In the genomic region with DNA sequence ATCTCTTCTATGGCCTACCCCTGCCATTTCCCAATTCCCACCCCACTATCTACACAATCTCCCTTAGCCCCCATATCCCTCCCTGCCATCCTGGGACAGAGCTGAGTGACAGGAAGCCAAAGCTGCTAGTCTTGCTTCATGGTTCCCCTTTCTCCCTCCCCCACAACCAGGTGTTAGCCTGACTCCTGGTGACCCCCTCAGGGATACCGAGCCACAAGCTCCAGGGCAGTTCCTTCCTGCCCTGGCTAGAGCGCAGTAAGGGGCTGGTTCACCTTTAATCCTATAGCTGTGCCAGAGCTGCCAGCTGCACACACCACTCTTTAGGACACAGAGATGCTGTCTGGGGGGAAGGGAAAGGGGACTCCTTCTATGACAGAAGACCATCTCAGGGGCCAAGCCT, we compare ENCODE assay signal across 8 mouse cellular contexts. TPM values are rescaled to one million over a fixed set of nuclear protein-coding genes. Genes with fewer than 3 reads are reported as not detected.
DNase-seq lines count a peak whose midpoint lies in the region; ATAC-seq lines count a peak whose summit lies in the region.

No protein-coding gene starts in this region.

- no peak overlapping the region for H3K27ac ChIP-seq in liver, embryonic 11.5 days (ENCODE audit: low read depth, low read length)
- peak overlapping the region; percentile 91 for H3K27ac ChIP-seq in forebrain, embryonic 10.5 days
- H3K27ac ChIP-seq in intestine, embryonic 16.5 days (ENCODE audit: low read length): no peak overlapping the region
- H3K27ac ChIP-seq in neural tube, embryonic 15.5 days (replicated peaks): peak overlapping the region; percentile 83

- peaks cover 5% of the 10 kb centered on the region; the same call in 1 of the 2 replicates for H3K4me1 ChIP-seq in liver, embryonic 11.5 days (replicated peaks; ENCODE audit: control insufficient read depth, insufficient read depth, low read length)
- peaks cover 29% of the 10 kb centered on the region for H3K4me1 ChIP-seq in forebrain, embryonic 10.5 days
- H3K4me1 ChIP-seq in intestine, embryonic 16.5 days (ENCODE audit: control insufficient read depth, insufficient read depth, low read length): peaks cover 10% of the 10 kb centered on the region
- peaks cover 50% of the 10 kb centered on the region for H3K4me1 ChIP-seq in neural tube, embryonic 15.5 days

- no peak for DNase-seq in liver, embryonic 11.5 days (ENCODE audit: low spot score)
- no peak for DNase-seq in liver
- no peak for DNase-seq in forebrain, embryonic 10.5 days (ENCODE audit: extremely low spot score, low spot score)
- DNase-seq in thymus, postnatal 0 days (ENCODE audit: low spot score): no peak
- DNase-seq in thymus, postnatal 14 days: no peak
- no peak for DNase-seq in gastrocnemius, adult 18-20 months (ENCODE audit: low spot score)

- WGBS in liver, embryonic 11.5 days: 39% methylated on average over 2 of the region's 2 CpGs
- 65% methylated on average over 2 of the region's 2 CpGs for WGBS in forebrain, embryonic 10.5 days
- WGBS in intestine, embryonic 16.5 days: 69% methylated on average over 2 of the region's 2 CpGs
- 71% methylated on average over 2 of the region's 2 CpGs for WGBS in neural tube, embryonic 15.5 days

- no peaks in the 10 kb centered on the region for H3K27me3 ChIP-seq in liver, embryonic 11.5 days (replicated peaks; ENCODE audit: control insufficient read depth, insufficient read depth, low read length)
- no peaks in the 10 kb centered on the region for H3K27me3 ChIP-seq in forebrain, embryonic 10.5 days (ENCODE audit: poor library complexity, severe bottlenecking)
- H3K27me3 ChIP-seq in intestine, embryonic 16.5 days (replicated peaks; ENCODE audit: control insufficient read depth, insufficient read depth, low read length): no peaks in the 10 kb centered on the region
- no peaks in the 10 kb centered on the region for H3K27me3 ChIP-seq in neural tube, embryonic 15.5 days (replicated peaks)

- ATAC-seq in liver, embryonic 11.5 days (replicated peaks; ENCODE audit: low FRiP score): no peak
- ATAC-seq in intestine, embryonic 16.5 days: no peak
- ATAC-seq in neural tube, embryonic 15.5 days (ENCODE audit: low FRiP score): no peak

- H3K36me3 ChIP-seq in liver, embryonic 11.5 days (ENCODE audit: control insufficient read depth, insufficient read depth, low read length): no peaks in the 10 kb centered on the region
- no peaks in the 10 kb centered on the region for H3K36me3 ChIP-seq in forebrain, embryonic 10.5 days (replicated peaks)
- no peaks in the 10 kb centered on the region for H3K36me3 ChIP-seq in intestine, embryonic 16.5 days (ENCODE audit: control insufficient read depth, insufficient read depth, low read length)
- H3K36me3 ChIP-seq in neural tube, embryonic 15.5 days: no peaks in the 10 kb centered on the region

- no peak overlapping the region for H3K9ac ChIP-seq in liver, embryonic 11.5 days (ENCODE audit: low read depth, low read length)
- H3K9ac ChIP-seq in intestine, embryonic 16.5 days (ENCODE audit: low read depth, low read length): peak overlapping the region; percentile 54; the same call in 1 of the 2 replicates
- H3K9ac ChIP-seq in neural tube, embryonic 15.5 days (replicated peaks): peak overlapping the region; percentile 68

- no peaks in the 10 kb centered on the region for H3K9me3 ChIP-seq in liver, embryonic 11.5 days (ENCODE audit: control insufficient read depth, low read length)
- H3K9me3 ChIP-seq in forebrain, embryonic 10.5 days: no peaks in the 10 kb centered on the region
- no peaks in the 10 kb centered on the region for H3K9me3 ChIP-seq in intestine, embryonic 16.5 days (ENCODE audit: control insufficient read depth, low read length)
- no peaks in the 10 kb centered on the region for H3K9me3 ChIP-seq in neural tube, embryonic 15.5 days (replicated peaks)

- H3K4me2 ChIP-seq in liver, embryonic 11.5 days: peak overlapping the region; percentile 58
- peak overlapping the region; percentile 59; the same call in 1 of the 2 replicates for H3K4me2 ChIP-seq in intestine, embryonic 16.5 days (ENCODE audit: low read depth, low read length)
- H3K4me2 ChIP-seq in neural tube, embryonic 15.5 days: peak overlapping the region; percentile 73

- H3K4me3 ChIP-seq in liver, embryonic 11.5 days (ENCODE audit: low read depth, low read length): peak overlapping the region; percentile 31; the same call in 1 of the 2 replicates
- peak overlapping the region; percentile 64 for H3K4me3 ChIP-seq in forebrain, embryonic 10.5 days
- H3K4me3 ChIP-seq in intestine, embryonic 16.5 days (ENCODE audit: low read length): peak overlapping the region; percentile 48
- peak overlapping the region; percentile 57 for H3K4me3 ChIP-seq in neural tube, embryonic 15.5 days (replicated peaks)

RNA-seq across cellular contexts. Expression of gene Tvp23a, which starts 0.6 kb away (rescaled TPM):
- polyA plus RNA-seq in liver, embryonic 11.5 days (2014; fragmentation: Nextera tagmentation; extraction: Ambion mirVana): 4.6 and 4.9 TPM in 2 replicates
- polyA plus RNA-seq in forebrain, embryonic 10.5 days (2016; fragmentation: Nextera tagmentation; extraction: Ambion mirVana): 20.5 and 20.8 TPM in 2 replicates
- 6.5 and 6.8 TPM in 2 replicates for polyA plus RNA-seq in intestine, embryonic 16.5 days (2015; fragmentation: Nextera tagmentation; extraction: Ambion mirVana)
- polyA plus RNA-seq in neural tube, embryonic 15.5 days (2015; fragmentation: Nextera tagmentation; extraction: Ambion mirVana): 47.0 and 48.9 TPM in 2 replicates
- polyA plus RNA-seq in thymus, postnatal 0 days (2015; fragmentation: Nextera tagmentation; extraction: Ambion mirVana): 3.1 and 3.6 TPM in 2 replicates
- total RNA-seq in gastrocnemius, adult 18-20 months (2021): under 1 TPM; 0.16 to 0.21 TPM

RNA-seq across cellular contexts. Expression of gene Ciita, which starts 32.1 kb away (rescaled TPM):
- polyA plus RNA-seq in liver, embryonic 11.5 days (2014; fragmentation: Nextera tagmentation; extraction: Ambion mirVana): 0.05 and 0.14 TPM in 2 replicates
- polyA plus RNA-seq in forebrain, embryonic 10.5 days (2016; fragmentation: Nextera tagmentation; extraction: Ambion mirVana): 0.10 TPM in 2 replicates
- 0.49 and 0.77 TPM in 2 replicates for polyA plus RNA-seq in intestine, embryonic 16.5 days (2015; fragmentation: Nextera tagmentation; extraction: Ambion mirVana)
- polyA plus RNA-seq in neural tube, embryonic 15.5 days (2015; fragmentation: Nextera tagmentation; extraction: Ambion mirVana): 0.47 and 3.4 TPM in 2 replicates
- polyA plus RNA-seq in thymus, postnatal 0 days (2015; fragmentation: Nextera tagmentation; extraction: Ambion mirVana): 21.1 and 22.6 TPM in 2 replicates
- total RNA-seq in gastrocnemius, adult 18-20 months (2021): under 1 TPM; 0.18 to 0.21 TPM

RNA-seq across cellular contexts. Expression of gene Nubp1, which starts 36.0 kb away (rescaled TPM):
- polyA plus RNA-seq in liver, embryonic 11.5 days (2014; fragmentation: Nextera tagmentation; extraction: Ambion mirVana): 69.9 and 78.0 TPM in 2 replicates
- 80.9 and 81.3 TPM in 2 replicates for polyA plus RNA-seq in forebrain, embryonic 10.5 days (2016; fragmentation: Nextera tagmentation; extraction: Ambion mirVana)
- polyA plus RNA-seq in intestine, embryonic 16.5 days (2015; fragmentation: Nextera tagmentation; extraction: Ambion mirVana): 52.0 and 52.6 TPM in 2 replicates
- 49.8 and 55.7 TPM in 2 replicates for polyA plus RNA-seq in neural tube, embryonic 15.5 days (2015; fragmentation: Nextera tagmentation; extraction: Ambion mirVana)
- 87.5 and 87.9 TPM in 2 replicates for polyA plus RNA-seq in thymus, postnatal 0 days (2015; fragmentation: Nextera tagmentation; extraction: Ambion mirVana)
- total RNA-seq in gastrocnemius, adult 18-20 months (2021): 1 to 10 TPM; 5.6 to 5.7 TPM

RNA-seq across cellular contexts. Expression of gene Tekt5, which starts 52.5 kb away (rescaled TPM):
- 0.16 TPM in 1 of 2 replicates, not detected in the other for polyA plus RNA-seq in liver, embryonic 11.5 days (2014; fragmentation: Nextera tagmentation; extraction: Ambion mirVana)
- polyA plus RNA-seq in forebrain, embryonic 10.5 days (2016; fragmentation: Nextera tagmentation; extraction: Ambion mirVana): 0.10 TPM in 1 of 2 replicates, not detected in the other
- polyA plus RNA-seq in intestine, embryonic 16.5 days (2015; fragmentation: Nextera tagmentation; extraction: Ambion mirVana): 0.27 and 0.35 TPM in 2 replicates
- polyA plus RNA-seq in neural tube, embryonic 15.5 days (2015; fragmentation: Nextera tagmentation; extraction: Ambion mirVana): 19.9 and 25.6 TPM in 2 replicates
- 1.3 and 1.6 TPM in 2 replicates for polyA plus RNA-seq in thymus, postnatal 0 days (2015; fragmentation: Nextera tagmentation; extraction: Ambion mirVana)
- not detected for total RNA-seq in gastrocnemius, adult 18-20 months (2021)

Comparison
In these comparisons a context has a peak if more than half of its experiments do, and no peak if none do; other contexts are left out.
1. H3K27ac ChIP-seq: peak in forebrain, embryonic 10.5 days (single experiment) and neural tube, embryonic 15.5 days (single experiment); none in liver, embryonic 11.5 days (single experiment) and intestine, embryonic 16.5 days (single experiment).
2. Peak in every context shown above with its lines, with median percentiles within 50 percentile points of each other: H3K4me2 ChIP-seq and H3K4me3 ChIP-seq.